Mouse (Mus musculus) c-Kit-positive CD71-positive TER-119-positive erythroid progenitor cells, embryonic 14.5 days (primary cell): ENCODE measurements around the gene Ubr1.
"Not testable (repeated sequence)": the region's sequence is repeated elsewhere in the genome, so short reads cannot be mapped to it uniquely, and the experiment has no call there.

Experiments used
- DNase-seq: peaks from one replicate; pipeline ENCODE4 v3.0.0-alpha.2; 2013; ENCODE audit warnings: low spot score

Gene Ubr1

DNA sequence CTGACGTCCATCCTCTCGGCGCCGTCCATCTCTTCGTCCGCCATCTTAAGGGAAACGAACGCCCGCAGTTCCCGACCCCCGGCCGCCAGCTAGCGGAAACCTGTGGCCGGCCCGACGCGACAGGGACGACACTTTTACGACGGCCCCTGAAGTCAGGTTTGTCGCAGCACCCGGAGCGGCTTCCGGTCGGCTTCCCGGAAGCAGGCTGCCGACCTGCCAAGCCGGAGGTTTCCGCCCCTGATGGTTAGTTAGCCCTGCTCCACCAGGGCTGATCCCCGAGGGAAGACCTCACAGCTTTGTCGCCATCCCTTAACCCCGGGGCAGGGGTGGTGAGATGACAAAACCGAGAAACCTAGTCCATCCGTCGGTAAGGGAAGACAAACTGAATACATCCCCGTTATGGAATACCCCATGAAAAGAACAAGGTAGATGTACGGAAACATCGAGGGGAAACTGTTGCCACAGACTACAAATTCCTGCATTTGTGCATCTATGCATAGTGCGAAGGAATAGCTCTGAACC lies at the start of gene Ubr1:
Ubr1 (minus strand) TSS at position 157 of the 522 bp plus-strand sequence.
- peak; percentile 86 for DNase-seq

DNA sequence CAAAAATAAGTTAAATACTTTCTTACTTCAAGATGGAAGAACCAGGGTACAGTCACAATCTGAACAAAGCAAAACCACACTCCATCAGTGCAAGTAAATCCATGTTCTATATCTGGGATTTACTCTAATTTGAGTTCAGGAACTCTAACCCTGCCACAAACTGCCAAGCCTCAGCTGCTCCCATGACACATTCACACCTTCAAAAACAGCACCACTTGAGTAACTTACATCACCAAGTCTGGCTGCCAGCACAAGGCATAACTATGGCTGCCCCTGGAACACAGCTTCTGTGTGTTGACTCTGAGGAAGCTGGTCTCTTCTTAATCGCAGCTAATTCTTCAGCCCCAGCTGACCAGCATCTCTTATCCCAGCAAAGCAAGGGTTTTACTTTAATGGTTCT lies 46.6 kb upstream of the Ubr1 start:
- DNase-seq = no peak

GRCm38 (mm10) chr2:121016226-121016625 lies 45.7 kb upstream of the Ubr1 start:
- no peak for DNase-seq

- DNase-seq = no peak
Measured at GRCm38 (mm10) chr2:121015507-121015906, 45.0 kb upstream of the Ubr1 start.

DNA sequence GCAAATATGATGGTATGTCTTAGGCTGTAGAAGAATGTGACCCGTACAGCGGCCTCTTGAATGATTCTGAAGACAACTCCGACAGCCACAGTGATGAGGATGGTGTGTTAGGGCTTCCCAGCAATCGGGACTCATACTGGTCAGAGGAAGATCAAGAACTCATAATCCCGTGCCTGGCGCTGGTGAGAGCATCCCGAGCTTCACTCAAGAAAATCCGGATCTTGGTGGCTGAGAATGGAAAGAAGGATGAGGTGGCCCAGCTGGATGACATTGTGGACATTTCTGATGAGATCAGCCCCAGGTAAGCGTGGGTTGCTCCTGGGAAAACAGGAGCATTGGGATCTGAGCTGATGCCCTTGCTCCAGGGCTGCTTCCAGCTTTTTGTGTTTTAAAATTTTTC lies 42.2 kb upstream of the Ubr1 start:
- no peak for DNase-seq

- DNase-seq = peak; percentile 12
Measured at GRCm38 (mm10) chr2:121009071-121009677, 38.7 kb upstream of the Ubr1 start.

- DNase-seq = peak; percentile 22
Measured at GRCm38 (mm10) chr2:121008664-121009007, 38.1 kb upstream of the Ubr1 start.

DNA sequence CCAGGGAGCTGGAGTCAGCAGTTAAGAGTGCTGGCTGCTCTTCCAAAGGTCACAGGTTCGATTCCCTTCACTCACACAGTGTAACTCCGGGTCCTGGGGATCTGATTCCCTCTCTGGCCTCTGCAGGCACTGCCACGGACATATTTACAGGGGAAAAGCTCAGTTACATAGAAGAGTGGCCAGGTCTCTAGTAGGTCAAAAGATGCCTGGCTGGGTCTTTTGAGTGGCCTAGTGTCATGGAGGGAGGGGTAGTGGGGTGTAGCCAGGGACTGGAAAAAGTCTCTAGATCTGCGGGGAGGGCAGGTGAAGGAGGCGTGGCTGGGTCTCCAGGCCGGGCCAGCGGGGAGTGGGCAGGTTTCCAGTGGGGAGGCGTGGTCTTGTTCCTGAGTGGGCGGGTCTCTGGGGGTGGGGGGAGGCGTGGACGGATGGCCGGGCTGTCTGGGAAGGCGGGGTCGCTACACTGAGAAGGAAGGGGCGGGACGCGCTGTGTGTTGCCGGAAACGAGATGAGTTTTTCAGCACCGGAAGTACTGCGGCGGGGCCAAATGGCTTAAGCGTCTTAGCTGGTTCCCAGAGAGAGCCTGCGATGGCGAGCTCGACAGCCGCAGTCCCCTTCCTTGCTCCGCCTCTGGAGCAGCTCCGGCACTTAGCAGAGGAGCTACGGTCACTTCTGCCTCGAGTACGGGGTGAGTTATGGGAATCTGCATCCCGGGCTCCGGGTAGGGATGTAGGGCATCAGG lies 37.6 kb upstream of the Ubr1 start, which contains the start of gene Ccndbp1:
Ccndbp1 (plus strand) TSS at position 479 of the 739 bp plus-strand sequence.
- peak; percentile 87 for DNase-seq

GRCm38 (mm10) chr2:121006986-121007385 lies 36.5 kb upstream of the Ubr1 start:
- no peak for DNase-seq

DNA sequence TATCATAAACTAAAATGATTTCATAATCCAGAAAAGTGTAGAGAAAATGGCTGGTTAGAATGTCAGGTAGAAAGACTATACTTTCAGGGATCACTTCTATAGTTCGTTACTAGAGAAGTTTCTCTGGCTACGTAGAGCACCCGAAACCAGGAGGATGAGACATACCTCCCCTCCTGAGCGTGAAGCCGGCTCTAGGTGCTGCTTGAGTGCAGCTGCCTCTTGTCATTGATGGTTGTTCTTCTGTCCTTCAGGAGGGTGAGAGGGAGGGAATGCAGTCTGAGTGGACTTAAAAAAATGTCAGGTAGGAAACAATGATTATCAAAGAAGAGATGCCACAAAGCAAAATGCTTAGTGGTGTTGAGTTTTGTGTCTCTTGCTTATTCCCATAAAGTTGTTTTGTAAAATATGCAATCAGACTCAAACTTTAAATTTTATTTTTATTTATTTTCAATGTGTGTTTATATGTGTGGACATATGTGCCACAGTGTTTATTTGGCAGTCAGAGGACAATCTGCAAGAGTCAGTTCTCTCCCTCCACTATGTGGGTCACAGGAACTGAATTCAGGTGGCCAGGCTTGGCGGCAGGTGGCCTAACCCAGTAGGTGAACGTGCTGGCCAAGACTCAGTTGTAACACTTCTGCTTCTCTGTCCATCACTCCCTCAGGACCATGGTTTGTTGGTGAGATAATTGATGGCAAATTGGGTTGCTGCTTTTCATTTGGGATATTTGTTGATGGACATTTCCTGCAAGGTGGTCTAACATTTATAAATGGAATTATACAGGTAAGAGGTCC lies 33.7 kb upstream of the Ubr1 start:
- no peak for DNase-seq

DNA sequence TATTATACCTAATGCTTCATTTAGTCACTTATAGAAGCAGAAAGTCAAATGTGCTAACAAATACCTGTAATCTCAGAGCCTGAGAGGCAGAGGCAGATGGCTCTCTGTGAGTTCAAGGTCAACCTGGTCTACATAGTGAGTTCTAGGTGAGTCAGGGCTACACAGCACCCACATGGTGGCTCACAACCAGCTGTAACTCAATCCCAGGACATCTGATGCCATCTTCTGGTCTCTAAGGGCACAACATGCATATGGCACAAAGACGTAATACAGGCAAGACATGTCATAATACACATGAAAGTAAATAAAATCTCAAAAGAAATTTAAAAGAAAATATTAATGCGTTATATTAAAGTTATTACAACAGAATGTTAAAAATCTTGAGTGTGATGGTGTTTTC lies 33.1 kb upstream of the Ubr1 start:
- DNase-seq = no peak

GRCm38 (mm10) chr2:120998863-120999262 lies 28.3 kb upstream of the Ubr1 start:
- peak; percentile 31 for DNase-seq

DNA sequence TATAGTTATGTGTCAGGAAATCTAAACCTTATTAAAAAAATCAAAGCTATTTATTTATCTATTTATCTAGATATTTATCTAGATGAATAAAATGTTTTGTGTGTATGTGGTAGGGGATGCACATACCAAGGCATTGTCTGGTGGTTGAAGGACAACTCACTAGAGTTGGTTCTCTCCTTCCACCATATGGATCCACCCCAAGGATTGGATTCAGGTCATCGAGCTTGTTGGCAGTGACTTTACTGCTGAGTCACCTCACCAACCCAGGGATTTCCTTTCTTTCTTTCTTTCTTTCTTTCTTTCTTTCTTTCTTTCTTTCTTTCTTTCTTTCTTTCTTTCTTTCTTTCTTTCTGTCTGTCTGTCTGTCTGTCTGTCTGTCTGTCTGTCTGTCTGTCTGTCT lies 26.1 kb upstream of the Ubr1 start:
- DNase-seq = not testable (repeated sequence)

DNA sequence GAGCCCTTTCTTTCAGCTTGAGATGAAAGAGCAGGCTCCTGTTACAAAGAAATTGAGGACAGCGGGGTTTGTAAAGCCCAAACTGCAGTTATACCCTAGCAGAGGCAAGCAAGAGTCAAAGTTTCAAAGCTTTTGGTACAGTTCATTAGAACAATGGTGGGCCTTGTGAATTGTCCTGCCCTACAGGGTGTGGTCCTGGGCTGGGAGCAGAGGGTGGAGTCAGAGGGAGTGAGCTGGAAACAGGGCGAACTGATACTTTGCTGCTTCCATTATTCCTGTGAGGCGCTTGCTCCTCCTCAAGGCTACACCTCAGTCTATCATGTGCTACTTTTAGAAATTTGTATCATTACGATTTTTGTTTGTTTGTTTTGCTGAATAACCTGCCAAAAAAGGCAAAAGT lies 20.7 kb upstream of the Ubr1 start:
- DNase-seq = no peak

DNA sequence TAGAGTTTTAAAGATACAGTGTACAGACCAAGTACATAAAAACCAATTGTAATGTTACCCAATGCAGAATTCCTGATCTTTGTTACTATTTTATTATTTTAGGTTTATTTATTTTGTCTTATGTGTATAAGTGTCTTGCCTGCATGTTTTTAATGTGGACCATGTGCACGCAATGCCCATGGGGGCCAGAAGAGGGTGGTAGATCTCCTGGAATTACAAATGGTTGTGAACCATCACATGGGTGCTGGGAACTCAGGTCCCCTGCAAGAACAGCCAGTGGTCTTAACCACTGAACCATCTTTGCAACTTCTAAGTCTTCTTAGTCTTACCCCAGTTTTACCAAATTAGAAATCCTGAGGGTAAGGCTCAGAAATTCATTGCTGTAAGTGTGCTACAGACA lies 14.7 kb upstream of the Ubr1 start:
- DNase-seq = peak; percentile 32

- no peak for DNase-seq
Measured at GRCm38 (mm10) chr2:120983611-120984010, 13.1 kb upstream of the Ubr1 start.

DNA sequence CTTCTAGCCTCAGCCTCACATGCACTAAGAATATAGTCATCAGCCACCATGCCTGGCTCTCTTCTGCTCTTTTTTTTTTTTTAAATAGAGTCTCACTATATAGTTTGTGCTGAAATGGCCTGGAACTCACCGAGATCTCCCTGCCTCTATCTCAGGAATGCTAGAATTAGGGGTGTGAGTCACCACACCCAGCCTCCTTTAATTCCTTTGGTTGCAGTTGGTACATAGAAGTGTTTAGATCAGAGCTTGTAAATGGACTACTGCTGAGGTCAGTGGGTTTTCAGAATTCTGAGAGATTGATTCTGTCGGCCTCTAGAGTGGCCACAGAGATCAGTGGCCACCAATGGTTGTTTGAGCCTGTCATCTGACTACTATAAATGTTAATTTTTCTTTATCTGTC lies 10.3 kb upstream of the Ubr1 start:
- no peak for DNase-seq

GRCm38 (mm10) chr2:120979819-120980218 lies 9.3 kb upstream of the Ubr1 start:
- DNase-seq = no peak

DNA sequence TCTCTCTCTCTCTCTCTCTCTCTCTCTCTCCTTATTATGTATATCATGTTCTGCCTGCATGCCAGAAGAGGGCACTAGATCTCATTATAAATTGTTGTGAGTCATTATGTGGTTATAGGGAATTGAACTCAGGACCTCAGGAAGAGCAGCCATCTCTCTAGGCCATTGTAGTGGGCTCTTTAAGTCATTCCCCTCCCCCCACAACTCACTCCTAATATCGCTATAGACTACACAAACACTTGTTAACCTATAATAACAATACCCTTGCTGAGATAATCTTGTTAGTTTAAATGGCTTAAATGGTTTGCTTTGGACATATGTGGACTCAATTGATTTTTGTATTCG lies 8.2 kb upstream of the Ubr1 start:
- peak; percentile 22 for DNase-seq

DNA sequence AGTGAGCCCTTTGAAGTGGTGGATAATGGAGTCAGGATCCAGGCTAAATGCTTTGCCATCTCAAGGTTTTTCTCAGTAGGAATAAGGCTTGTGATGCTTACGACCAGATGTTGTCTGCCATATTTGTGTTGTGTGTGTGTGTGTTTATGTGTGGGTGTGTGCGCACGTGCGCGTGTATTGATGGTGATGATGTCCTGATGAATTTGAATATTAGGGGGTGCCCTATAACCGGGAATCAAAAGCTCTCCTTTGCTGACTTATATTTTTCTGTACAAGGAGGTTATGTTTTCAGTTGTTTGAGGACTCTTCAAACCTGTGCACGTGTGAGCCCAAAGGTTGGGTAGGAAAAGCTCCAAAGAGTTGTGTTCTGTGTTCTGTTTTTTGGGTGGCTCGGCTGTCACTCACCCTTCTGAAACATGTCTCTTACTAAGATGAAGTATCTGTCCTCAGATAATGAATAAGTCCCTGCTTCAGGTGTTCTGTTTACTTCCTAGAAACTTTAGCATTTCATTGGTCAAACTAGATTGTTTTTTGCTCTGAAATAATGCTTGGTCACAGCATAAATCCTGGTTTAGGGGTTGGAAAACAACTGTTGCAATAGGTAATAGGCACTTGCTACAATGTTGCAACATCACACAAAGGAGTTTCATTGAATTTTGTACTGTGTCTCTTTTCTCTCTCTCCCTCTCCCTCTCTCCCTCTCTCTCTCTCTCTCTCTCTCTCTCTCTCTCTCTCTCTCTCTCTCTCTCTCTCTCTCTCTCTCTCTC lies 7.6 kb upstream of the Ubr1 start:
- no peak for DNase-seq

GRCm38 (mm10) chr2:120976990-120977925 lies 6.7 kb upstream of the Ubr1 start, which contains the start of gene Tmem62:
Gene Tmem62, plus strand, starts transcription at chr2:120977017.
- DNase-seq = peak; percentile 72
